Mouse (Mus musculus) ovary, postnatal 10 days (tissue): ENCODE data around the gene Gm17783.
"Not testable (repeated sequence)": the region's sequence is repeated elsewhere in the genome, so short reads cannot be mapped to it uniquely, and the experiment has no call there.

ENCODE experiments used
- DNase-seq: peaks from one replicate; pipeline ENCODE4 v3.0.0; 2022; ENCODE audit warnings: low spot score

The Gm17783 gene

DNA sequence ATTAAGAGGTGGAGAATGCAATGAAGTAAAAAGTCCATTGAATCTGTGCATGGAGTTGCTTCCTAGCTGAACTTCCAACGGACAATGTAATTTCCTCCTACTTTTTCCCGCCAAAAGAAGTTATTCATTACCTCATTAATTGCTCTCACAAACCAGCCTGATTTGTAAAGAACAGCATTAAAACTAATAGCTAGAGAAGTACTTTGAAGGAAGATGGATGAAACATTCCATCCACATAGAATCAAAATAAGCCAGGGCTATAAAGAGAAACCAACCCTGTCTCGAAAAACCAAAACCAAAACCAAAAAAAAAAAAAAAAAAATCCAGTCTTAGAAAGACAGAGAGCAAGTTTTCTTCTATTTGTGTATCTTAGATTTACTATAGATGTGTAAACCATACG, at the start of gene Gm17783:
Gene Gm17783 (minus strand): TSS at position 101 of the 400 bp plus-strand sequence.
- DNase-seq, result no peak

DNA sequence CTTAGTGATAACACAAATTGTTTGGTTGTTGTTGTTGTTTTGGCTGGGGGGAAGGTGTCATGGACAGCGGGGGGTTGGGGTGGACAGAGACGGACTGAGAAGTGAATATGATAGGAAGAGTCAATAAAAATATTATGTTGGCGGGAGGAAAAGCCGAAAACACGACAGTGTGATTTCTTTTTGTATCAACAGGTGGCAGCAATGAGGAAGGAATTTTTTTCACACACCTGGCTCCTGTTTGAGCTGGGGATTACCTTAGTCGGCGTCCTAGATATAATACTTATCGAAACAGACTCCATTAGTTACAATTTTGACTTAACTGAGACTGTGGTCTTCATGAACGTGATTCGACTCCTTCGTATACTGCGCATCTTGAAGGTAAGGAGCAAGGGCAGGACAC, 48.0 kb upstream of the Gm17783 start:
- DNase-seq, result no peak

DNA sequence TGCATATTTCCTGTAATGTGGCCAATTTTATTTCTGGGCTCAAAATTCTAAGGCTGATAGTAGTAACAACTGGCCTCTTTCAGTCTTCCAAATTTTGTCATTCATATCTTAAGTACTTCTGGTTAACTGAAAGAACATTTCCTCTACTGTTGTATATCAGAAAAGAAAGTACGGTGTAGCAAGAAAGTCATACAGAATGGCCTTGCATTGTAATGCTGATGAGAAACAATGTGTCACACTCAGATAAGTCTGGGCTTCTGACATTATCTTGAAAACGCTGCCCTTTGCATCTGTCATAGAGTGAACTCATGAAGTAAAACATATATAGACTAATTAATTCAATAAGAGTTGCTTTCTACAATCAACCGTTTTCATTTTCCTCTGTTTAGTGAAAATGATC, 40.5 kb upstream of the Gm17783 start:
- no peak for DNase-seq

DNA sequence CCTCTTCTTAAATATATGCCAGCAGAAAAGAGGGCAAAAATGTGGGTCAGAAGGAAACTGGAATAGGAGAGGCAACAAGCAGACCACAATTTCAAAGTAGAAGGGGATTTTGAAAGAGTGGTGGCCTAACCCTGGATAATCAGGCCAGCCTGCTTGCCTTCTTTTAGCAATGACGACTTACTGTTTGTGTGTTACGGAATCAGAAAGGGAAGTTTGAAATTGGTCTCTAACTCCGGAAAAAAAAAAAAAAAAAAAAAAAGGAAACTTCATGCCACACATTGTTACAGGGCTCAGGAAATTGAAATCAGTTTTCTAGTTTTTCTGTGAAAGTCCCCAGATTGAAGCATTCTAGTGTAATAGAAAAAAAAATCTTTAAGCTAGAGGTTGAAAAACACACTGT, 29.9 kb upstream of the Gm17783 start:
- DNase-seq, result no peak

GRCm38 (mm10) chr16:45551579-45551978, 19.7 kb upstream of the Gm17783 start:
- no peak for DNase-seq

DNA sequence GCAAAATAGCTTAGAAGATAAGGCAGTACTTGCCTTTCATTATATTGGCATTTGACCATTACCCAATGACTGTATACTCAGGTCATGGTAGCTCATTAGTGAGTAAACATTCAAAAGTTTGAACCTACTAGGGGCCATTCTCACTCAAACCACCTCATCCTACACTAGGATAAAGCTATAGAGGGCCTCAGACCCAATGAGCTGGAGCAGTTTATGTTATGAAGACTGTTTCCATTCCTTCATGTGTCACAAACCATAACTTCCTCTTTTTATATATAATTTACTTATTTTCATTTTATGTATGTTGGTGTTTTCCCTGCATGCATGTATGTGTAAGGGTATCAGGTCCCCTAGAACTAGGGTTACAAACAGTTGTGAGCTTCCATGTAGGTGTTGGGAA, 16.1 kb upstream of the Gm17783 start:
- no peak for DNase-seq

GRCm38 (mm10) chr16:45544341-45544740, 12.5 kb upstream of the Gm17783 start:
- DNase-seq, result no peak

DNA sequence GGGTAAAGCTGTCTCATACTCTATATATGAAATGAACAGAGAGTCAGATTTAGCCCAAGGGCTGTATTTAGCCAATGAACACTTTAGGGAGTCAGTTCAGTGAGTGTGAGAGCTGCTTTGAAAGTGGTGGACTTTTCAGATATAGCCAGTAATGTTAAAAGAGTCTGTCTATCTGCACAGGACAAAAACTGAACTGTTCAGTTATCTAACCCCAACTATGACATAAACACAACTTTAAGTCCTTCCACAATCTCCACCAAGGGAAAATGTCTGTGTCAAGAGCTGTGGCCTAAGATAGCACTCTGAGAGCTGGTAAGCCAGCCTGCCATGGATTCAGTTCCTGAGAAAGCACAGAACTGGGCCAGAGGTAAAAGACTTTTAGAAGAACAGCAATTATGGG, 10.3 kb upstream of the Gm17783 start:
- DNase-seq, result no peak

DNA sequence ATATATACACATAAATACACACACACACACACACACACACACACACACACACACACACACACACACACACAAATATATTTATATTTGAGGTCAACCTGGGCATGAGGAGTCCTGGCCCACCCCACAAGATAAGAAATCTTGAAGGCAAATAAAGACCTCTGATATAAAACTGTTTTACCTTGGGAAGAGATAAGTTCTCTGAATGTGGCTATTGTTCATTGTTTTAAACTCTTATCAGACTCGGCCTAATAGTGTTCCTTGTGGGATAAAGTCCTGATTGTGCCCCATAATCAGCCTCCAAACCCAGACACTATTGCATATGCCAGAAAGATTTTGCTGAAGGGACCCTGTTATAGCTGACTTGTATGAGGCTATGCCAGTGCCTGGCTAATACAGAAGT, 6.5 kb upstream of the Gm17783 start:
- DNase-seq, result not testable (repeated sequence)

DNA sequence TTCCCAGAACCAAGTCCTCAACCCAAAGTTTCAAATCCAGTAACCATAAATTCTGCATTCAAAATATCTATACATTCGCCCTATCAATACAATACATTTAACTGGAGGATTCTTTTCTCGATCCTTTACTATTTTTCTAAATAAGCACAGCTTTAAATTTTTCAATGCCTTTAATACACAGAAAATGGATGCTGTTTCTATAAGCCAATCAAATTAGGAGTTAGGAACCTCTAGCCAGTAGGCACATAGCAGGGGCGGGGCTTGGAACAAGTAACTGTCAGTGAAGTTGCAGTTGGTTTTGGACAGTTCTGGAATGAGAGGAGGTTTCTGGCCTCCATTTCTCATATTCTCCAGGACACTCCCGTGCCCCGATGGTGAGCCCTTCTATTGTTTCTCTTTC, 3.2 kb upstream of the Gm17783 start, which contains the start of gene Slc9c1:
Gene Slc9c1 (plus strand): TSS at position 301 of the 400 bp plus-strand sequence.
- no peak for DNase-seq

DNA sequence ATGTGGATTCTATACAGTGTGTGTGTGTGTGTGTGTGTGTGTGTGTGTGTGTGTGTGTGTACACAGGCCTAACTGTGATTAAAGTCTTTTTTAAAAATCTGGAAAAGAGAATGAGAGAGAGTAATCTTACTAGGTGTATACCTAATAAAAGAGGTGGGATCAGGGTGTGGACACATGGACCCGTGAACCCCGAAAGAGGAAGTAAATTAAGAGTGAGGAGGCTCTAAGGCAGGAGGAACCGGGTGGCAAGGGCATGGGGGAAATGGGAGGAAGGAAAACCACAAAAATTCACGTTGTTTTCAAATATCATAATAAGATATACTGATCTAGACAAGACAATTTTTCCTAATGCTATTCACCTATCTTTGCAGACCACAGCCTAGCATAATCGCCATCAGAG, 6.3 kb downstream of the Gm17783 start:
- DNase-seq, result no peak

DNA sequence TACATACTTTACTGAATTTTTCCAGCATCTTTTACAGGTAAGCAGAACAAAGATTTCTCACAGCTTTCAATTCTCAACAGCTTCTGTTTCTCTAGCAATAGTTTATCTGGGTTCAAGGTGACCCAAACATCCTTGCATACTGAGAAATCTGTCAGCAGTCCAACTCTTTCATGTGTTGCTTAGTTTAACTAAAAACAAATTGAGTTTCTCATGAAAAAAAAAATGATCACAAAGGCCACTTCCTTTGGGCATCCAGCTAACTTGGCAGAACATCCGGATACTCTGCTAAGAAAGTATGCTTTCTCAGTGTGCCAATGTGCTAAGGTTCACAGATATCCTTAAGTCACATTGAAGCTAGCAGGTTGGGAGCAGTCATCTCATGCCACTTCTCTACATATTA, 36.5 kb downstream of the Gm17783 start:
- no peak for DNase-seq

DNA sequence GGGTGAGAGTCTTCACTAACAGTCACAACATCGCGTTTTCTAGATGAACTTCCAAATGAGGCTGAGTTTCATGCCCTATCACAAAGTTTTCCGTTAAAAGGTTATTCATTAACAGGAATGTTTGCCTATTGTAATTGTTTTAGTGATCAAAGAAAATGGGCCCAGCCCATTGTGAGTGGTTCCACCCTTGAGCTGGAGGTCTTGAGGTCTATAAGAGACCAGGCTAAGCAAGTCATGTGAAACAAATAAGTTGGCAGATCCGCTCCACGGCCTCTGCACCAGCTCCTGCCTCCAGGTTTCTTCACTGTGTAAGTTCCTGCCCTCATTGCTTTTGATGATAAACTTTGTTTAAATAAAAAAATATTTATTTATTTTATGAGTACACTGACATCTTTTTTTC, 38.9 kb downstream of the Gm17783 start, which contains the start of gene Gm609:
Gene Gm609 (minus strand): TSS at position 43 of the 400 bp plus-strand sequence.
- DNase-seq, result no peak

- no peak for DNase-seq
Observed at GRCm38 (mm10) chr16:45476991-45477390, 54.9 kb downstream of the Gm17783 start.

DNA sequence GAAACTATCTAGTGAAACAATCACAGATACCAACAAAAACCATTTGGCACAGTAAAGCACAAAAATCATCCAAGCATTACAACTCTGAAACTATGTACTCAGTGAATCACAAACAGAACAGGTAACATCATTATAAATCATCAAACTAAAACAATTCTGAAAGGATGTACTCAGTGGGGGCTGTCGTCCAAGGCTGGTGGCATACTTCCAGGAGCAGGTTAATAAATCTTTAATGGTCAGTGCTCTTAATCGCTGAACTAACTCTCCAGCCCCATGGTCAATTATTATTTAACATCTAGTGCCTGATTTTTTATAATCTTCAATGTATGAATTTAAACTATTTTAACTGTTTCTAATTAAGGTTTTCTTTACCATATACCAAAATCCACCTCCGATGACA, 60.0 kb downstream of the Gm17783 start:
- DNase-seq, result not testable (repeated sequence)
